Mouse (Mus musculus) midbrain, postnatal 0 days (tissue): ENCODE measurements around the gene Prap1. TPM values are rescaled to one million over a fixed set of nuclear protein-coding genes. Genes with fewer than 3 reads are reported as not detected.

ENCODE experiments used
- ATAC-seq: fragments of 200-750 bp; cut with Nextera tagmentation; 2 replicates; pipeline ENCODE4 v1.8.0; 2017; ENCODE audit warnings: moderate number of reproducible peaks, mild to moderate bottlenecking, moderate TSS enrichment, moderate library complexity; ENCODE audit not compliant: low FRiP score
- DNase-seq: peaks from one replicate; pipeline ENCODE4 v3.0.0-alpha.2; 2015; ENCODE audit warnings: low spot score
- H3K27ac ChIP-seq: fragments of 300-500 bp; sonication (generic); 2 replicates; pipeline ENCODE4 v1.5.1; 2014; ENCODE audit warnings: low read depth, mild to moderate bottlenecking, low read length, mixed read lengths
- H3K27me3 ChIP-seq: fragments of 300-500 bp; sonication (generic); 2 replicates; pipeline ENCODE4 v1.6.1; 2014; ENCODE audit warnings: low read length, control low read depth, mixed read lengths; ENCODE audit not compliant: insufficient read depth
- H3K36me3 ChIP-seq: fragments of 300-500 bp; sonication (generic); 2 replicates; pipeline ENCODE4 v1.6.1; 2014; ENCODE audit warnings: low read length, control low read depth, mixed read lengths; ENCODE audit not compliant: insufficient read depth
- H3K4me1 ChIP-seq: fragments of 300-500 bp; sonication (generic); 2 replicates; pipeline ENCODE4 v1.6.1; 2014; ENCODE audit warnings: mild to moderate bottlenecking, control low read depth, antibody characterized with exemption, low read length, mixed read lengths; ENCODE audit not compliant: insufficient read depth
- H3K4me2 ChIP-seq: fragments of 300-500 bp; sonication (generic); 2 replicates; pipeline ENCODE4 v1.6.1; 2014; ENCODE audit warnings: low read depth, mild to moderate bottlenecking, low read length, mixed read lengths; ENCODE audit not compliant: poor library complexity, severe bottlenecking
- H3K4me3 ChIP-seq: fragments of 300-500 bp; sonication (generic); 2 replicates; pipeline ENCODE4 v1.5.1; 2014; ENCODE audit warnings: low read depth, mild to moderate bottlenecking, low read length, moderate library complexity
- H3K9ac ChIP-seq: fragments of 300-500 bp; sonication (generic); replicated peaks from 2 replicates; pipeline ENCODE4 v1.6.1; 2014; ENCODE audit warnings: mild to moderate bottlenecking, low read length, moderate library complexity, mixed read lengths; ENCODE audit not compliant: poor library complexity, severe bottlenecking
- H3K9me3 ChIP-seq: fragments of 300-500 bp; sonication (generic); 2 replicates; pipeline ENCODE4 v1.6.1; 2016; ENCODE audit warnings: low read length, control low read depth
- CTCF ChIP-seq: IDR thresholded peaks from 2 replicates; pipeline ENCODE4 v1.5.1; 2016; ENCODE audit warnings: antibody characterized with exemption, mild to moderate bottlenecking
- WGBS: fragments of 180-500 bp; shearing (Covaris S2); extraction: QIAGEN DNeasy Blood & Tissue Kit; methylation state at CpG from one replicate; pipeline ENCODE4 v1.1.7; 2014; 5-methylcytosine and 5-hydroxymethylcytosine counted together
- polyA plus RNA-seq: library from polyadenylated mRNA; unstranded; fragments of >200 nt; fragmentation: Nextera tagmentation; extraction: Ambion mirVana; gene quantifications from 2 replicates; pipeline ENCODE4 v1.2.1, GENCODE M21; 2015
- total RNA-seq: library from RNA; depleted of rRNA; stranded (reverse); fragments of >200 nt; gene quantifications from 2 replicates; pipeline ENCODE4 v1.2.3, GENCODE M21; 2014

The Prap1 gene
- total and polyA plus RNA-seq, 2 experiments from 2014 or later, result not detected

DNA sequence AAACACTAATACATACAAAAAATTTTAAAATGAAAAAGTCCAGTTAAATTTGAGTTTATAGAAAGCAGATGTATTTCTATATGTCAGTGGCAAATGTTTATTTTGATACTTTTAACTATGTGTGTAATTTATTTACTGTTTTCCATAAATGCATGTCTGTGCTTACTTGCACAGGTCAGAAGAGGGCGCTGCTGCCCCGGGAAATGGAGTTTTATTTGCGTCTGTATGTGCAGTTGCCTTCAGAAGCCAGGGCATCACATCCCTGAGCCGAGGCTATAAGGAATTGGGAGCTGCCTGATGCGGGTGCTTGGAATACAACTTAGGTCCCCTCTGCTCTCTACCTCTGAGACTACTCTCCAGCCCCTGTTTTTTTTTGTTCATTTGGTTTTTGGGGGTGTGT, 14.5 kb upstream of the Prap1 start:
- no peaks in the 10 kb centered on the region for H3K9me3 ChIP-seq
- H3K27me3 ChIP-seq, result no peaks in the 10 kb centered on the region; the same call in 1 of the 2 replicates
- H3K9ac ChIP-seq, result no peak overlapping the region
- TF ChIP-seq CTCF, result peak; percentile 91
- WGBS, result 9% methylated on average over 5 of the region's 5 CpGs
- DNase-seq, result peak; percentile 85
- ATAC-seq, result no peak
- no peaks in the 10 kb centered on the region for H3K36me3 ChIP-seq
- H3K27ac ChIP-seq, result no peak overlapping the region
- H3K4me2 ChIP-seq, result 0 out of 2 replicates have a peak overlapping the region, but pooled peaks have one; percentile 71
- peaks cover 7% of the 10 kb centered on the region; the same call in 1 of the 2 replicates for H3K4me1 ChIP-seq
- H3K4me3 ChIP-seq, result no peak overlapping the region

DNA sequence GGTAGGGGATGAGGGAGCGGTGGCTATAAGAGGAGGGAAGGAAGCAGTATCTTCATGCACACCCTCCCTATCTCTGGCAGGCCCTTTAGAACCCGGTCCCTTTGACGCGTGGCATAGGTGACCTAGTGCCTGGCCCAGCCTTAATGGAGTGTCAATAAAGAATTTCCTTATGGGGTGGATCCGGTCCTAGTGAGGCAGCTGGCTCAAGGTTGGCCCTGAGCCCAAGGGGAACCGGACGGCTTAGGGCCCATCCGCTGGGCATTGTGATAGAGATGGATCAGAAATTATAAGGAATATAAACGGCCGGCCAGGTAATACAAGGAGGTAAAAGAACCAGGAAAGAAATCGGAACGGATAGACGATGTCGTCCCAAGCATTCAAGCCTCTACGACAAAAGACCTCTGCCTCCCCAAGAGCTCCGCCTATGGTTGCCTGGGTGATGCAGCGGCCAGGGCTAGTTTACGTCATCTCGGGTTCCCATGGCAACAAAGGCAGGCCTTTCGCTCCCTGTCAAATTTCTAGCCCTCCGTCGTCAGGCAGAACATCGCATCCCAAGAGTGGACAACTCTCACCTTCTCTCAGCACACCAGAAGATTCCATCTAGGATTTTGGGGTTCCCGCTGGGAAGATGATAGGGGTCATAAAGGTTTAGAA, 12.6 kb upstream of the Prap1 start:
- no peaks in the 10 kb centered on the region for H3K36me3 ChIP-seq
- ATAC-seq (peak; percentile 76), DNase-seq (peak; percentile 97)
- peak overlapping the region; percentile 71 for H3K4me2 ChIP-seq
- H3K9ac ChIP-seq, result peak overlapping the region; percentile 69
- TF ChIP-seq CTCF, result peak; percentile 53
- H3K4me1 ChIP-seq, result peaks cover 7% of the 10 kb centered on the region; the same call in 1 of the 2 replicates
- H3K9me3 ChIP-seq, result no peaks in the 10 kb centered on the region
- H3K27me3 ChIP-seq, result no peaks in the 10 kb centered on the region; the same call in 1 of the 2 replicates
- 2% methylated on average over 24 of the region's 24 CpGs for WGBS
- H3K4me3 ChIP-seq, result peak overlapping the region; percentile 44
- H3K27ac ChIP-seq, result peak overlapping the region; percentile 84

DNA sequence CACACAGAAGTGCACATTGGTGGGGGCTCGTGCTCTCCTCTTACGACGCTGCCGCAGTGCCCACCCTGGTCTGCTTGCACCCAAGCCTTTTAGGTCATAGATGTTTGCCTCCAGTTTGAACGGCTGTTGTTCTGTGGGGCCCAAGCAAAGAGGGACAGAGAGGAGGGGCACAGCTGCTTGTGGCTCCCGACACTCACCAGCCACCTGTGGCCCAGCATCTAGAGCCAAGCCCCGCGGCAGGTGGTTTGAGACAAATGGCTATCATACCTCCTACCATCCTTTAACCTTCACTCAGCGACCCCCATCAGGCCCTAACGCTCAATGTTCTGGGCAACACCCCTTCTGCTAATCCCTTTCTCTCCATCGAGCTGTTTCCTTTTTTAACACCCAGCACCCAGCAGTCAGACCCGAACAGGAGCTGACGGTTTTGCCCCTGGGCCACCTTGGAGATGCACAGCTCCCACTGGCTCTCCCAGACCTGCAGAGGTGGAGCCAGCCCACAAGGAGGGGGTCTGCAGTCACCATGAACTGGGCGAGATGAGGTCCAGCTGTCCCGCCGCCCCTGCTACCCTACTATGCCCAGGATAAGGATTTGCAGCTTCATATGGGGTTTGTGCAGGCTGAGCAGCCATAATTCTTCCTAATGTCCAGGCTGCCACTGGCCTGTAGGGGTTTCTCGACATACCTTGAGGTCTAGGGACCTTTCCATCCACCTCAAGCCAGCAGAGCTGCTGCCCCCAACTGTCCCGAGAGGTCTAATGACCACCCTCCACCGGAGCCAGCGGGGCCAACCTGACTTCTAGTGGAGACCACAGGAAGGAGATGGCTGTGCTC, 11.6 kb upstream of the Prap1 start:
- no peaks in the 10 kb centered on the region for H3K36me3 ChIP-seq
- DNase-seq, result peak; percentile 62
- H3K27ac ChIP-seq, result peak overlapping the region; percentile 84
- no peaks in the 10 kb centered on the region; the same call in 1 of the 2 replicates for H3K27me3 ChIP-seq
- ATAC-seq, result peak; percentile 73
- H3K4me1 ChIP-seq, result peaks cover 7% of the 10 kb centered on the region; the same call in 1 of the 2 replicates
- TF ChIP-seq CTCF, result no peak
- H3K4me2 ChIP-seq, result peak overlapping the region; percentile 71
- peak overlapping the region; percentile 69 for H3K9ac ChIP-seq
- peak overlapping the region; percentile 44 for H3K4me3 ChIP-seq
- WGBS, result 4% methylated on average over 20 of the region's 20 CpGs
- H3K9me3 ChIP-seq, result no peaks in the 10 kb centered on the region

DNA sequence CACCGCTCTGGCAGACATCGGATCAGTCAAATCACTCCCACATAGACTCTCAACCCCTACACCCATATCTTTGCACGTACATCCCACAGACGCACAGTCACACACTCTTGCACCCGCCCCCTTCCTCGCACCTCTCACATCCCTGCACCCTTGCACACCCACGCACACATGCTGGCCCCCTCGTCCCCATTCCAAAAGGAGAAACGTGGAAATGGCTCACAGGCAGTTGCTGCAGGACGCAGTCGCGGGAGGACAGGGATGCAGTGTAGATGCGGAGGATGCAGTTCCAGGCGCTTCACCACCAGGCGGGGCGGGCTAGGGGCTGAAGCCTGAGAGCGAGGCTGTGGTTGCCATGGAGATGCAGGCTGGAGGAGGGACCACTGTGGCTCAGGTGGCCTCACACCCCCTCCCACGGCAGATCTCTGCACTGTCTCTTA, 10.9 kb upstream of the Prap1 start, which contains the start of gene Caly:
TSS of gene Caly (minus strand) at position 307 of the 437 bp plus-strand sequence.
- H3K36me3 ChIP-seq, result no peaks in the 10 kb centered on the region
- 2% methylated on average over 18 of the region's 18 CpGs for WGBS
- peak; percentile 90 for ATAC-seq

DNA sequence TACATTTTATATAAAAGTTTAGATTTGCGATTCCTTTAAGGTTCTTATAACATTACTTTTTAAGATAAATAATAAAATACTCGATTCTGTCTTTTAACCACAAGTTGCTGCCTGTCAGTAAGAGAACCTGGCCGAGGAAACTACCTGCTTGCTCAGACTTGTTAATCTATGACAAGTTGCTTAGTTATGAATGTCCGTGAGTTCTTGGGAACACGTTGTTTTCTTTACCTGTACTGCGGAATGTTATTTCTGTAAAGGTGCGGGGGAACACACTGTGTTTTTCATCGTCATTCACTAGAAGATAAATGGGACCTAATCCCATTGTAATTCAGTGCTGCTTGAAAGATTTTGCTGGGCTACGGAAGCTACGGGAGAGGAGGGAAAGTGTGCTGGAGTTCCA, 2.6 kb upstream of the Prap1 start:
- no peak overlapping the region for H3K27ac ChIP-seq
- TF ChIP-seq CTCF, result no peak
- H3K36me3 ChIP-seq, result no peaks in the 10 kb centered on the region
- 70% methylated on average over 10 of the region's 10 CpGs for WGBS
- H3K4me3 ChIP-seq, result no peak overlapping the region
- ATAC-seq, result no peak
- H3K4me1 ChIP-seq, result no peaks in the 10 kb centered on the region
- no peaks in the 10 kb centered on the region for H3K9me3 ChIP-seq
- no peak overlapping the region for H3K4me2 ChIP-seq
- no peak for DNase-seq
- no peaks in the 10 kb centered on the region for H3K27me3 ChIP-seq
- H3K9ac ChIP-seq, result no peak overlapping the region

More for the DNA sequence above, 10.9 kb upstream of the Prap1 start, which contains the start of gene Caly:
- Histone ChIP-seq H3K27me3 (no peaks in the 10 kb centered on the region; the same call in 1 of the 2 replicates), H3K4me3 (peak within 1 kb of the TSS; percentile 44), H3K4me1 (peaks cover 7% of the 10 kb centered on the region; the same call in 1 of the 2 replicates), H3K27ac (peak within 1 kb of the TSS; percentile 84), H3K9me3 (no peaks in the 10 kb centered on the region), H3K9ac (peak within 1 kb of the TSS; percentile 69), H3K4me2 (peak within 1 kb of the TSS; percentile 71)
- TF ChIP-seq CTCF, result peak; percentile 92
- DNase-seq, result peak; percentile 96
